Mouse (Mus musculus) stomach, embryonic 14.5 days (tissue): Measurements from ENCODE around the gene Sestd1. TPM values are rescaled to one million over a fixed set of nuclear protein-coding genes. Genes with fewer than 3 reads are reported as not detected.

Experiments
- ATAC-seq: fragments of 200-750 bp; cut with Nextera tagmentation; 2 replicates; pipeline ENCODE4 v1.8.0; 2017; ENCODE audit warnings: low read depth, moderate TSS enrichment; ENCODE audit not compliant: insufficient number of reproducible peaks, insufficient read depth, low FRiP score
- H3K27ac ChIP-seq: fragments of 300-500 bp; sonication (generic); 2 replicates; pipeline ENCODE4 v1.5.1; 2014; ENCODE audit warnings: mild to moderate bottlenecking, low read length, moderate library complexity, mixed read lengths
- H3K27me3 ChIP-seq: fragments of 300-500 bp; sonication (generic); 2 replicates; pipeline ENCODE4 v1.6.1; 2014; ENCODE audit warnings: low read length, control low read depth, mixed read lengths; ENCODE audit not compliant: control insufficient read depth, insufficient read depth
- H3K36me3 ChIP-seq: fragments of 300-500 bp; sonication (generic); 2 replicates; pipeline ENCODE4 v1.6.1; 2014; ENCODE audit warnings: mild to moderate bottlenecking, control low read depth, low read length, moderate library complexity, mixed read lengths; ENCODE audit not compliant: control insufficient read depth, insufficient read depth
- H3K4me1 ChIP-seq: fragments of 300-500 bp; sonication (generic); 2 replicates; pipeline ENCODE4 v1.6.1; 2014; ENCODE audit warnings: low read length, control low read depth, mixed read lengths; ENCODE audit not compliant: control insufficient read depth, insufficient read depth
- H3K4me2 ChIP-seq: fragments of 300-500 bp; sonication (generic); replicated peaks from 2 replicates; pipeline ENCODE4 v1.6.1; 2014; ENCODE audit warnings: low read depth, low read length, control low read depth
- H3K4me3 ChIP-seq: fragments of 300-500 bp; sonication (generic); 2 replicates; pipeline ENCODE4 v1.5.1; 2014; ENCODE audit warnings: low read depth, low read length, control low read depth
- H3K9ac ChIP-seq: fragments of 300-500 bp; sonication (generic); replicated peaks from 2 replicates; pipeline ENCODE4 v1.6.1; 2014; ENCODE audit warnings: low read depth, mild to moderate bottlenecking, control low read depth, low read length, moderate library complexity, mixed read lengths
- H3K9me3 ChIP-seq: fragments of 300-500 bp; sonication (generic); 2 replicates; pipeline ENCODE4 v1.6.1; 2016; ENCODE audit warnings: low read depth, low read length, control low read depth; ENCODE audit not compliant: control insufficient read depth
- WGBS: fragments of 180-500 bp; shearing (Covaris S2); extraction: QIAGEN DNeasy Blood & Tissue Kit; methylation state at CpG from one replicate; pipeline ENCODE4 v1.1.7; 2014; 5-methylcytosine and 5-hydroxymethylcytosine counted together
- polyA plus RNA-seq: library from polyadenylated mRNA; unstranded; fragments of >200 nt; fragmentation: Nextera tagmentation; extraction: Ambion mirVana; gene quantifications from 2 replicates; pipeline ENCODE4 v1.2.1, GENCODE M21; 2014

Gene Sestd1
- polyA plus RNA-seq, 1 experiment from 2014 or later, result 20.3 TPM

- Histone ChIP-seq H3K4me2 (no peak overlapping the region), H3K4me1 (peaks cover 18% of the 10 kb centered on the region)
These were observed 112.2 kb downstream of the Sestd1 start for GRCm38 (mm10) chr2:77168081-77168685.

DNA sequence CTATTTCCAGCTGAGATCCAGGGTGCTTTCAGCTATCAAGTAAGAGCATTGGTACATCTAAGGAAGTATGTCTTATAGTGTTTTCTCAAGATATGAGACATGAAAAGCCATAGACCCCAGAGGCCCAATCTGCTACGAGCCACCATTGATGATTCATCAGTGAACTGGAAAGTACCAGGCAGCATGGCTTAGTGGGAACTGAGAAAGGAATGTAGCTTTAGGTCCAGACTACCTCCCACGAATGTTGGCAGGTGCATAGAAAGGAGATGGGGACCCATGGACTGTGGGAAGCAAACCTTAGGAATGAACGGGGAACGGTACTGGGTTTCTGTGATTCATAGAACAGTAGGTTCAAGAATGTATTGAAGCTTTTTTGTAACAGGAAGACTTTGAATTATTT is 114.0 kb downstream of the Sestd1 start:
- no peak for ATAC-seq
- Histone ChIP-seq H3K9ac (no peak overlapping the region), H3K27me3 (no peaks in the 10 kb centered on the region), H3K4me3 (no peak overlapping the region), H3K27ac (no peak overlapping the region), H3K36me3 (no peaks in the 10 kb centered on the region; the same call in 1 of the 2 replicates), H3K9me3 (no peaks in the 10 kb centered on the region), H3K4me1 (peaks cover 8% of the 10 kb centered on the region; the same call in 1 of the 2 replicates), H3K4me2 (no peak overlapping the region)
- 83% methylated on average over 4 of the region's 4 CpGs for WGBS

More at GRCm38 (mm10) chr2:77168081-77168685, 112.2 kb downstream of the Sestd1 start:
- WGBS, result 84% methylated on average over 13 of the region's 13 CpGs
- no peak for ATAC-seq
- Histone ChIP-seq H3K27me3 (no peaks in the 10 kb centered on the region), H3K4me3 (no peak overlapping the region), H3K36me3 (no peaks in the 10 kb centered on the region; the same call in 1 of the 2 replicates), H3K9ac (no peak overlapping the region), H3K27ac (no peak overlapping the region), H3K9me3 (no peaks in the 10 kb centered on the region)

DNA sequence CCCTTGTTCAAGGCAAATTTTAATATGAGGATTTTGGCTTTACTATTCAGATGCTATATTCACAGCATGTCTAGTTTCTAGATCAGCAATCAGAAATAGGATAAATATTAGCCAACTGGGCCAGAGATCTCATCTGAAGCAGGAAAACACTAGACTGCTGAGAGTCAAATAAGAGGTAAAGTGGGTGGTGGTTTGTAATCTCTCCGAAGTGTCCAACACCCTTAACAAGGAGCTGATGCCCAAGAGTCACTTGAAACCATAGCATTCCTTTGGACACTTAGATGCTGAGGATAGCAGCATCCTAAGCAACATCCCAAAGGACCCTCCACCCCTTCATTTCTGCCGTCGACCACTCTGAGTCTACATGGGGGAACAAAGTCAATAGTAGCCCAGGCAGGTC is 115.7 kb downstream of the Sestd1 start:
- Histone ChIP-seq H3K4me1 (peaks cover 4% of the 10 kb centered on the region; the same call in 1 of the 2 replicates), H3K27ac (no peak overlapping the region), H3K4me3 (no peak overlapping the region), H3K9ac (no peak overlapping the region), H3K4me2 (no peak overlapping the region), H3K9me3 (no peaks in the 10 kb centered on the region), H3K27me3 (no peaks in the 10 kb centered on the region), H3K36me3 (no peaks in the 10 kb centered on the region; the same call in 1 of the 2 replicates)
- WGBS, result 78% methylated on average over 3 of the region's 3 CpGs
- ATAC-seq, result no peak

- no peak overlapping the region for H3K9ac ChIP-seq
- H3K27ac ChIP-seq, result no peak overlapping the region
- H3K36me3 ChIP-seq, result no peaks in the 10 kb centered on the region; the same call in 1 of the 2 replicates
- H3K9me3 ChIP-seq, result no peaks in the 10 kb centered on the region
- no peaks in the 10 kb centered on the region for H3K4me1 ChIP-seq
- no peak overlapping the region for H3K4me3 ChIP-seq
- no peak for ATAC-seq
- WGBS, result 78% methylated on average over 3 of the region's 3 CpGs
- H3K27me3 ChIP-seq, result no peaks in the 10 kb centered on the region
- H3K4me2 ChIP-seq, result no peak overlapping the region
These were observed 117.0 kb downstream of the Sestd1 start for GRCm38 (mm10) chr2:77163381-77163780.

DNA sequence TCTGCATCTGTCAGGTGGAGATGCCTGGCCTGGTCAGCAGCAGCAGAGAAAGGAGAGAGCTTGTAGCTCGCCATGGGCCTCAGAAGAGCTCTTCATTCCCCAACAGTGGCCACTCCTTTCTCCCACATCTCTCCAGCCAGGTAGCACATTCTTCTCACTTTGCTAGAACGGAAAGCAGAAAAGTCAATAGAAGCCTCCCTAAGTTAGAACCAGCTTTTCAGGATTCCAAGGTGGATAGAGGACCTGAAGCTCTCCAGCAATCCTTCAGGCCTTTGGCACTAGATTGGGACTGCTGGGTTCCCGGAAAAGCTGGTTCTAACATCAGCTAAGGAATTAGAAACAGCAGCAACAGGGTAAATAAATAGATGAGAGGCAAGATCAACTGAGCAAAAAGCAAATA is 118.3 kb downstream of the Sestd1 start:
- no peak overlapping the region for H3K4me2 ChIP-seq
- H3K27me3 ChIP-seq, result no peaks in the 10 kb centered on the region
- no peak overlapping the region for H3K27ac ChIP-seq
- no peak overlapping the region for H3K9ac ChIP-seq
- H3K9me3 ChIP-seq, result no peaks in the 10 kb centered on the region
- H3K4me3 ChIP-seq, result no peak overlapping the region
- 72% methylated on average over 3 of the region's 3 CpGs for WGBS
- no peaks in the 10 kb centered on the region for H3K4me1 ChIP-seq
- ATAC-seq, result no peak
- H3K36me3 ChIP-seq, result no peaks in the 10 kb centered on the region

GRCm38 (mm10) chr2:77157546-77157945 is 122.8 kb downstream of the Sestd1 start:
- Histone ChIP-seq H3K4me3 (no peak overlapping the region), H3K9ac (no peak overlapping the region), H3K36me3 (no peaks in the 10 kb centered on the region), H3K4me2 (no peak overlapping the region), H3K27ac (no peak overlapping the region), H3K9me3 (no peaks in the 10 kb centered on the region), H3K27me3 (no peaks in the 10 kb centered on the region), H3K4me1 (no peaks in the 10 kb centered on the region)
- WGBS, result 86% methylated on average over 4 of the region's 4 CpGs
- no peak for ATAC-seq

DNA sequence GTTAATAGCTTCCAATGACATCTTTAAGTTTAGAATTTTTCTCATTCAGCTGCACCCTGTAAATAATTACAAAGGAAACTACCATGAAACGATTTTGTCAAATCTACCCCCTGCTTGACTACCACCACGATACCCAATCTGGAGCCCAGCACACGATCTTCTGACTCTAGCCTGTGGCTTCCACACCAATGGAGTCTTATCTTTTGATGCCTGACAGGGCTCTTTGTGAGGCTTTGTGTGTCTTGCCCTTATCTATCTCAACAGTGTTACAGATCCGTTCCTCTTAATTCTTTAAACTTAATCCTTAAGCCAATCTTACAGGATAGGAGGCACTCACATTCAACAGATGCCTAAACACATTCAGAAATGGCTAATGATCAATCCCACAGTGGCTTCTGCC is 126.3 kb downstream of the Sestd1 start:
- WGBS, result 48% methylated on average over 4 of the region's 4 CpGs
- no peaks in the 10 kb centered on the region for H3K9me3 ChIP-seq
- no peak for ATAC-seq
- H3K4me3 ChIP-seq, result no peak overlapping the region
- no peaks in the 10 kb centered on the region for H3K36me3 ChIP-seq
- no peak overlapping the region for H3K27ac ChIP-seq
- no peaks in the 10 kb centered on the region for H3K4me1 ChIP-seq
- no peak overlapping the region for H3K9ac ChIP-seq
- no peak overlapping the region for H3K4me2 ChIP-seq
- H3K27me3 ChIP-seq, result no peaks in the 10 kb centered on the region

GRCm38 (mm10) chr2:77151255-77151654 is 129.1 kb downstream of the Sestd1 start:
- no peaks in the 10 kb centered on the region for H3K4me1 ChIP-seq
- no peak overlapping the region for H3K4me2 ChIP-seq
- WGBS, result 94% methylated on average over 8 of the region's 8 CpGs
- no peak overlapping the region for H3K4me3 ChIP-seq
- ATAC-seq, result no peak
- H3K9me3 ChIP-seq, result no peaks in the 10 kb centered on the region
- H3K36me3 ChIP-seq, result no peaks in the 10 kb centered on the region
- no peaks in the 10 kb centered on the region for H3K27me3 ChIP-seq
- H3K27ac ChIP-seq, result no peak overlapping the region
- no peak overlapping the region for H3K9ac ChIP-seq

- ATAC-seq, result no peak
- no peak overlapping the region for H3K9ac ChIP-seq
- H3K4me3 ChIP-seq, result no peak overlapping the region
- no peaks in the 10 kb centered on the region for H3K9me3 ChIP-seq
- no peaks in the 10 kb centered on the region for H3K27me3 ChIP-seq
- H3K27ac ChIP-seq, result no peak overlapping the region
- H3K4me1 ChIP-seq, result no peaks in the 10 kb centered on the region
- H3K36me3 ChIP-seq, result no peaks in the 10 kb centered on the region
- WGBS, result 26% methylated on average over 2 of the region's 2 CpGs
- H3K4me2 ChIP-seq, result no peak overlapping the region
These were observed 130.8 kb downstream of the Sestd1 start for GRCm38 (mm10) chr2:77149576-77149975.
